Mouse (Mus musculus) monocyte, adult 2 months (primary cell): Measurements from ENCODE around the gene Fam216a.
"Not testable (repeated sequence)": the region's sequence is repeated elsewhere in the genome, so short reads cannot be mapped to it uniquely, and the experiment has no call there.

Source experiments
- DNase-seq, 2 experiments: peaks; one replicate each; pipeline ENCODE4 v3.0.0; 2022; ENCODE audit warnings: low spot score in 2 of 2, low read depth in 1 of 2

Fam216a gene

DNA sequence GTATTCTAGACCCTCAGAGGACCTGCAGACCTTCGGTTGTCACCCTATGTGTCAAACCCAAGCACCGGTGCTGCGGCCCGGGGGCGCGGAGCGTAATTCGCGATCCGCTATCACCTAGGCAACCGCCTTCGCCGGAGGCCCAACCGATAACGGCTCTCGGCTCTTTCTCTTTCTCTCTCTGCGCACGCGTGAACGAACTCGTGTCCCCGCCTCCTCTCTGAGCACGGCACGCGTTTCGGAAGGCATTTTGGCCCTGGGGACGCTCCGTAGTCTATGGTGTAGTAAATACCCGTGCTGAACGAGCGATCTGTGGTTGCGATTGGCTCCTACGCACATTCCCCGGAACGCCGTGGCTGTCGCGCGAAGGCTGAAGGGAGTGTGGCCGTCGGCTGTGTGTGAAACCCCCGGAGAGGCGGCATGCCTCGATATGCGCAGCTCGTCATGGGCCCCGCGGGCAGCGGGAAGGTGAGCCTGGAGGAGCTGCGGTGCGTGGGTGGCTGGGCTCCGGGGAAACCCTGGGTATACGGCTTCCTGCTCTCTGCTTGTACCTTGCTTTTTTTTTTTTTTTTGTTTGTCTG lies at the start of gene Fam216a:
TSS of gene Fam216a (minus strand) at position 173 of the 578 bp plus-strand sequence.
- DNase-seq, result peak; percentile 91 to 94

DNA sequence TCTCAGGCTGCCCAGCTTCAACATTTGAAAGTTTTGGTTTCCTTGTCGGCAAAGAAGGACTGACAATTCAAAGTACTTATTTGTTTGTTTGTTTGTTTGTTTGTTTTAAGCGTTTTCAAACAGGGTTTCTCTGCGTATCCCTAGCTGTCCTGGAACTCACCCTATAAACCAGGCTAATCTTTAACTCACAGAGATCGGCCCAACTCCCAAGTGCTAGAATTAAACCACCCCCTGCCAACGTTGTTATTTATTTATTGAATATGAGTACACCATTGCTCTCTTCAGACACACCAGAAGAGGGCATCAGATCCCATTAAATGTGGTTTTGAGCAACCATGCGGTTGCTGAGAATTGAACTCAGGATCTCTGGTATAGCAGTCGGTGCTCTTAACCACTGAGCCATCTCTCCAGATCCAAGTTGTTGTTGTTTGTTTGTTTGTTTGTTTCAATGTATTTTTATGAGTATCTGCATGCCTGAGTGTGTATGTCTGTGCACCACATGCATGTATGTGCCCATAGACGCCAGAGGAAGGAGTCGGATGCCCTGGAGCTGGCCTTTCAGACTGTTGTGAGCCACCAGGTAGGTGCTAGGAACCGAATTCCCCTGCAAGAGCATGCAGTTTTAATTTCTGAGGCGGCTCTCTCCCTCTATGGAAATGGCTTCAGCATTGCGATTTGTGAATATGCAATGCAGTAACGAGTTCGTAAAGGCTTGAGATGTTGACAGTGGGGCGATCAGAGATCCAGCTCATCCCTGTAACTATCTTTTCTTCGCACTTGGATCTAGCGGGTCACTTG lies 49.3 kb upstream of the Fam216a start, which contains the start of gene Anapc7:
TSS of gene Anapc7 (plus strand) at position 423 of the 798 bp plus-strand sequence.
- no peak for DNase-seq

DNA sequence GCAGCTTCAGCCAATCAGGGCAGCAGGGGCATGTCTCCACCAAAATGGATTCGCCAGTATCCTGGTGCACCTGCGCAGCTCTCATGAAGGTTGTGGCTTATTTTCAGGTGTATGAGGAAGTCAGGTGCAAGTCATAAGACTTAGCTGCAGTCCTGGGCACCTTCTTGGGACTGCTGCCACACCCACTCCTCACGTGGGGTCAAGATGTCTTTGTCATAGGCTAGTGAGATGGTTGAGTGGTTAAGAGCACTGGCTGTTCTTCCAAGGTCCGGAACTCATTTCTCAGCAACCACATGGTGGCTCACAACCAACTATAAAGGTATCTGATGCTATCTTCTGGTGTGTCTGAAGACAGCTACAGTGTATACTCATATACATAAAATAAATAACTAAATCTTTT lies 48.5 kb upstream of the Fam216a start:
- DNase-seq, result not testable (repeated sequence)

DNA sequence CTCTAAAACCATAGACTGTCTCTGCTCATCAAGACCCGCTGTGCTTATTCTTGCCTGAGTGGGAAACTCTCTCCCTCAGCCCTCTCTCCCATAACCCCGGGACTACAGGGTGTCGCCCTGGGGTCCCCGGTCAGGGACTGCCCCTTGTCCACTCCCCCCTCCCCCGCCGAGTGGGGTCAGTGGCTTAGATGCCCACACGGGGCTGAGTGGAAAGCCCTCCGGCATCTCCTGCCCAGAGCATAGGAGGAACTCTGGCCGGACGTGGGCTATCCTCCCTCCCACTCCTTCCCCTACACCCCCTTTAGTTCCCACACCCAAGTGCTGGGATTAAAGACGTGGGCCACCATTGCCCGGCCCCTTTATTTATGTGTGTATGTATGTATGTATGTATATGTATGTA lies 43.3 kb upstream of the Fam216a start:
- no peak for DNase-seq

DNA sequence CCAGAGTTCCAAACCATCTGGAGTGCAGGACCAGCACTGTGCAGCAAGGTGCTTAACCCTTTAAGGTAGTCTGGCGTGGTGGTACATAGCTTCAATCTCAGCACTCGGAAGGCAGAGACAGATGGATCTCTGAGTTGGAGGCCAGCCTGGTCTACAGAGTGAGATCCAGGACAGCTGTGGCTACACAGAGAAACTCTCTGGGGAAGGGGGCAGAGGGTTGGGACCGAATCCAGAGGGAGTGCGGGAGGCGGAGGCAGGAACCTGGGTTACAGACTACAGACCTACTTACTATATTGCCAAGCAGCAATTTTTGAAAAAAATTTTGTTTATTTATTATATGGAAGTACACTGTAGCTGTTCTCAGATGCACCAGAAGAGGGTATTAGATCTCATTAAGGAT lies 42.2 kb upstream of the Fam216a start:
- DNase-seq, result no peak

DNA sequence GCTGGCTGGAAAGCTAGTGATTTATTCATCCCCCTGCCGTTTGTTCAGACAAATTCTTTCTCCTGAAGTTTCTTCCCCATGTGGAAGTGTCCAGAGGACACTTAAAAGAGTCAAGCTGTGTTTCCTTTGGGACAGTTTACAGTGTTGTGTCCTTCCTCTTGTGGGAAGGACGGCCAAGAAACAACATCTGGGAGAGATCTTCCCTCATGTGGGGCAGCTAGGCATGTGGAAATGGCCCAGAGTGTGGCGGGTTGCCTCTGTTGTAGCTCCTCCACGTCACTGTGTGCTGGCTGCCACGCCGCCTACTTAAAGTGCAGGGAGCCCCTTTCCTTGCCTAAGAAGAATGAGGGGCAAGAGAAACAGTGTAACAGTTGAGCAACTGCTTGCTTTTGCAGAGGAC lies 40.7 kb upstream of the Fam216a start:
- no peak for DNase-seq

DNA sequence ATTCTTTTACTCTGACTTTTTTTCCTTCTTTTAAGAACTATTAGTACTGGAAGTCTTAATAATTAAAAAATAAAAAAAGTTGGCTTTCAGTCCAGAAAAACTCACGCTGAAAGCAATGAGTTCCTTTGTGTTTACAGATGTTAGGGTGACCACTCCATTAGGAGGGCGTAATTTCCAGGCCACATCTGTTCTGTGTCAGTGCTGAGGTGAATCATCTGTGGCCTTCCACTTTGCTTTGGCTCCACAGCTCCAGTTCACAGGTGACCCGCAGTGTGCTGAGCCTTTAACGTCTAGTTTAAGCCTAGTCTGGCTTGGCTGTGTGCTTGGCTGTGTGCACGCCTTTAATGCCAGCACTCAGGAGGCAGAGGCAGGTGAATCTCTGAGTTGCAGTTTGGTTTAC lies 39.7 kb upstream of the Fam216a start:
- no peak for DNase-seq

DNA sequence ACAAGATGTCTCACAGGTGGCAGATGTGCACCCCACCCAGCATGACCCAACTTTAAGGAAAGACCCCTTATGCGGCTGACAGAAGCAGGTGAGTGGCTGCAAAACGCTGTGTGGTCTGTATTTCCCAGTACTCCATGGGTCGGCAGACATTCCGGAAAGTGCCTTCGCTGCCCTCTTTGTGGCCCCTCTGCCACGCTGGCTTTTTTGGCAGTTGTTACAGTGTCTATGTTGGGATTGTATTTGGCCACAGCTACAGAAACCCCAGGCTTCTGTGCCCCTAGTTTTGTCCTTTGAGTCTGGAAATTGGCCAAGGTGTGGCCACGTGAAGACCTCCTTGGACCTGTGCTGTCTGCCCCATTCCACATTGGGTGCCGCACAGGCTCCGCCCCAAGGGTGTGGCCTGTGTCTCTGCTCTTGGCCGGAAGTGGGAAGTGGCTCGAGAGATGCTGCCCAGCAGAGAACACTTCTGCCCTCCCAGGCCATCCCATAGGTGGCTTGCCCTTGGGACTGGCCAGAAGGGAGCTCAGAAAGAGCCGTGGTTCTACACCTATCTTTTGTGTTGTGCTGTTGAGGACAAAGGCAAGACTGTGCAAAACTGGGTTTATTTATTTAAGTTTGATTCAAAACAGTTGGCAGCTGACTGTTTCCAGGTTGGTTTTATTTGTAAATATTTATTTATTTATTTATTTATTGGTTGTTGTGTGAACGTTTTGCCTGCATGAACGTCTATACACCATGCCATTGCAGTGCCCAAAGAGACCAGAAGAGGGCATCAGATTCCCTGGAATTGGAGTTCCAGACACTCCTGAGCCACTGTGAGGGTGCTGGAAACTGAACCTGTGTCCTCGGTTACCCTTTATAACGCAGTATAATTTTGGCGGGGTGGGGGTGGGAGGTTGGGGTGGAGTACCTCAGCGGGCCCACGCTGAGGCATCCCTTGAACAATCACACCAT lies 37.8 kb upstream of the Fam216a start:
- DNase-seq, result no peak

DNA sequence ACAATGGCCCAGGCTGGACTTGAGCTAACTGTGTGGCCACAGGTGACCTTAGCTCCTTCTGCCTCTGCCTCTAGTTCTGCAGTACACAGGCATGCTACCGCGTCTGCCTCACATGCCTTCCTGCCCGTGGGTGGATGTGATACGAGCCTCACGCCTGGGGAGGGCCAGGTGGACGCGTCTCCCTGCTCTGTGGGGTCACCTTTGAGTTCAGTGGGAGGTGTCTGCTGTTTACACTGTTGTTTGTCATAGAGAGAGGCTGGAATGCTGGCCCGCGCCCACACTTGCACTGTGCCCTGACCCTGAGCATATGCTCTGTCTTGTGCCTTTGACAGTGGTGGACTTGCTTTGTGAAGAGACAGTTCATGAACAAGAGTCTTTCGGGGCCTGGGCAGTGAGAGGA lies 33.4 kb upstream of the Fam216a start:
- DNase-seq, result no peak

DNA sequence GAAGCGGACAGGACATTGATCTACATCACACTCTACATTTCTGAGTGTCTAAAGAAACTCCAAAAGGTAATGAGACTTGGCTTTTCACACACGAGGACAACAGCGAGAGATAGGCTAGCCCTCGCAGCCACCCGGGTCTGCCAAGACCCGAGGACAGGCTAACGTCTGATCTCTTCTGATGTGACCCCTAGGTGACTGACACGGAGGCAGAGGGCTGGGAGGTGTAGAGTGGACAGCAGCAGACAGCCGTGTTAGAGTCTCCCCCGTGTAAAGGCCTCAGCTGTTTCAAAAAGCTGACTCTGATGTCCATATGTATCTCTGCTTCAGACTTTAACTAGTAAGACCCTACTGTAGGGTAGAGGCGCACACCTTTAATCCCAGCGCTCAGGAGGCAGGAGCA lies 31.2 kb upstream of the Fam216a start:
- no peak for DNase-seq

DNA sequence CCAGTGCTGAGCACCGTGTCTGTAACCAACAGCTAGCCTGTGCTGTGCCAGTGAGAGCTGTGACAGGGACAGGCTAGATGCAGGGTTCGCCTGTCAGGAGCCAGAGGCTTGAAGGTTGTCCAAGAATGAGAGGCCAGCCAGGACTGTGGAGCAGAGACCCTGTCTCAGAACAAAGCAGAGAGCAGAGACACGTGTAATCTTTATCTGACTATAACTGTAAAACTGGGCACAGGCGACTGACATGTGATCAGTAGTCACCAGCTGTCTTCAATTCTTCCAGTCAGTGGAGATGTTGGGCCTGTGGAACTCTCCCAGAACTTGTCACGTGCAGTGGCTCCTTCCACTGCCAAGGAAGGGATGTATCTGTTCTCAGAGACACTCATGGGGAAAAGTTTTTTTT lies 30.6 kb upstream of the Fam216a start:
- DNase-seq, result no peak

DNA sequence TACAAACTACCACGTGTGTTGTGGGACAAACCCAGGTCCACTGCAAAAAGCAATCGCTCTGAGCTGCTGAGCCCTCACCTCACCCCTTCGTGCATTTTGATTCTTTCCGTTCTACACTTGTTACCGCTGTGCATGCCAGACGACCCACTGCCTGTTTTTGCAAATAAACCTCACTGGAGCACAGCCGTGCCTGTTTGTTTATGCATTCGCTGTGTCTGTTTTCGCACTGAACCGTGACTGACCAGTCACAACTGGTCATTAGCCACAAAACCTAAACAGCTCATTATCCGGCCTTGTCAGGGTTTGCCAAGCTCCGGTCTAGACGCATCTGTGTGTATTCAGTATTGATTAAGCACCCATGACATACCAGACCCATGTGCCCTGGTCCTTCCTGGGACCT lies 30.0 kb upstream of the Fam216a start:
- no peak for DNase-seq

DNA sequence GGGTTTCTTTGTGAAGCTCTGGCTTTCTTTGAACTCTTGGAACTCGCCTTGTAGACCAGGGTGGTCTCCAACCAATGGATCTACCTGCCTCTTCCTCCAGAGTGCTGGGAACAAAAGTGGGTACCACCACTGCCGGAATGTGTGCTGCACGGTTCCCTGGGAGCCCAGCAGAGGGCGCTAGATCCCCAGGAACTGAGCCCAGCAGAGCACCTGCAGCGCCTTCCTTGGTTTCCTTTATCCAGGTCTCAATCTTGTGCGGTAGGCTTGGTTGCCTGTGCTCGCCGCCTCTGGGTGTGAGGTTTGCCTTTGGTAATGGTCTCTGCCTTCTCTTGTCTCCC lies 29.1 kb upstream of the Fam216a start:
- DNase-seq, result no peak

DNA sequence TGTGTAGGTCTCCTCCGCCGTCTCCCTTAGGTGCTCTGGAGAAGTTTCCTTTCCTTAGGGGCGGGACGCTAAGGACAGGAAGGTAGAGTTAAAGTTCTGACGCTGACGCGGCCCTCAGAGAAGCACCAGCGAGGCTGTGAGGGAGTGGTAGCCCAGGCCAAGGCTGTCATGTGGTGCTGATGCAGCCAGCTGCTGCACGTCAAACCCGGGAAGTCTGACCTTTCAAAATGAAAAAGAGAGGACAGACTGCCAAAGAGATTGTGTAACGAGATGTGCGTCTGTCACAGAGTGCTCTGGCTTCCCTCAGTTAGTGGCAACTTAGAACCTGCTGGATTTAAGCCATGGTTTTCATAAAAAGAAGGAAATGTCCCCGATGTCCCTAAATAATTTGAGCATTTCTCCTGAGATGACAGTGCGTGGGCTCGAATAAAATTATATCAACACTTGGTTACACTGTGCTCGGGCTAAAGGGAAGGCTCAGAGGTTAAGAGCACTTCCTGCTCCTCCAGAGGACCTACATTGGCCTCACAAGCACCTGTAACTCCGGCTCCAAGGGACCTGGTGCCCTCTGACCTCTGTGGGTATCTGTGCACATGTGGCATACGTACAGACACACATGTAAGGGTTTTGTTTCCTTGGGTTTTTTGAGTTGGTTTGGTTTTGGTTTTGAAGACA lies 28.6 kb upstream of the Fam216a start:
- DNase-seq, result no peak

DNA sequence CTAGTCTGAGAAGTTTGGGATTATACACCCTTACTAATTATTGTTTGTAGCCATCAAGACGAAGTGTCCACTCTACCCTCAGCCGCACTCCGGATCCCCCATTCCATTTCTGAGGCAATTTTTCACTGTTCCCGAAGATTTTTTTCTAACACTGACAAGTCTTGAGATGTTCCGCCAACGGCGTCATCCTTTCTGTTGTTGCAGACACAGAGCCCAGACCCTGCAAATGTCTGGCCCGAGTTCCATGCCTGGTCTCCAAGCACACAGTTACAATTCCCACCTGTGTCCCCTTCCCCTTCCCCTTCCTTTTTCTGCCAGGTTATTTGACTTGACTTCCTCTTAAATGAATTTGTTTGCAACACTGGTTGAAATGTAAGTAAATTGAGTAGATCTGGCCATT lies 27.7 kb upstream of the Fam216a start:
- no peak for DNase-seq

DNA sequence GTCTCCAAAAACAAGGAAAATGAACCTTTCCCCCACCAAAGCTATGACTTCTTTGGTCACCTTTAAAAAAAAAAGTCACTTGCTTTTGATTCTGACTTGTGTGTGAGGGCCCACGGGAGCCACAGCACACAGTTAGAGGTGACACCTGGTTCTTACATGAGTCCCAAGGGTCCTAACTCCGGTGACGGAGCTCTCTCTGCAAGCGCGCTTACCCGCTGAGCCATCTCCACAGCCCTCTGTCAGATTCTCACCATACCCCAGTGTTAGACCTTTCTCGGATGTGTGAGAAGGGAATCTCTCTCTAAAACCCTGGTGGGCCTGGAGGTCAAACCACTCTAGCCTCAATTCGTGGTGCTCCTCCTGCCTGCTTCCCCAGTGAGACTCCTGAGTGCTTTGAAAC lies 25.3 kb upstream of the Fam216a start:
- no peak for DNase-seq

DNA sequence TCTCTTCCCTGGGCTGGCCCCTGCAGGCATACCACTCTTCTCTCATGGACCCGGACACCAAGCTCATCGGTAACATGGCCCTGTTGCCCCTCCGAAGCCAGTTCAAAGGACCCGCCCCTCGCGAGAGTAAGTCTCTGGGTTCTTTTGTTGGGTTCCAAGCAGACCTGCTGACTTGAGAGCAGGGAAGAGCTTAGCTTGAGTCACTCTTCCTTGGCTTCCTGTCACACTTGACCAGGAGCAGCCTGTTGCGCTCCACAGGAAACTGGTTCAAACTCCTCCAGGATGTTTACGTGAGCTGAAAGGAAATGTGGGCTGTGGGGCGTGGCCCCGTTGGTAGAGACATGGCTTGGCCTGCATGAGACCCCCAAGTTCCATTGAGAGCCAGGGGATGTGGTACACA lies 24.6 kb upstream of the Fam216a start:
- no peak for DNase-seq

DNA sequence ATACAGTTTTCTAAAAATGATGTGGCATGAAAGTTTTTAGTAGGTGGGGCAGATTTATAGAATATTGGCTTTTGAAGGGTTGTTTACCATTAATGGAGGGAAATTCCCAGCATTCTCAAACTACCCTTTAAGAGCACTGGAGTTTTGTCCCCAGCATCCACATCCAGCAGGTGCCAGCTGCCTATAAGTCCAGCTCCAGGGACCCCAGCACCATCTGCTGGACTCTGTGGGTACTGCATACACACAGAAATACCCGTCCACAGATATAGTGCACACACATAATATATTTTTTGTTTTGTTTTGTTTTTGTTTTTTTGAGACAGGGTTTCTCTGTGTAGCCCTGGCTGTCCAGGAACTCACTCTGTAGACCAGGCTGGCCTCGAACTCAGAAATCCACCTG lies 21.7 kb upstream of the Fam216a start:
- DNase-seq, result peak in 1 of 2 experiments; percentile 68

DNA sequence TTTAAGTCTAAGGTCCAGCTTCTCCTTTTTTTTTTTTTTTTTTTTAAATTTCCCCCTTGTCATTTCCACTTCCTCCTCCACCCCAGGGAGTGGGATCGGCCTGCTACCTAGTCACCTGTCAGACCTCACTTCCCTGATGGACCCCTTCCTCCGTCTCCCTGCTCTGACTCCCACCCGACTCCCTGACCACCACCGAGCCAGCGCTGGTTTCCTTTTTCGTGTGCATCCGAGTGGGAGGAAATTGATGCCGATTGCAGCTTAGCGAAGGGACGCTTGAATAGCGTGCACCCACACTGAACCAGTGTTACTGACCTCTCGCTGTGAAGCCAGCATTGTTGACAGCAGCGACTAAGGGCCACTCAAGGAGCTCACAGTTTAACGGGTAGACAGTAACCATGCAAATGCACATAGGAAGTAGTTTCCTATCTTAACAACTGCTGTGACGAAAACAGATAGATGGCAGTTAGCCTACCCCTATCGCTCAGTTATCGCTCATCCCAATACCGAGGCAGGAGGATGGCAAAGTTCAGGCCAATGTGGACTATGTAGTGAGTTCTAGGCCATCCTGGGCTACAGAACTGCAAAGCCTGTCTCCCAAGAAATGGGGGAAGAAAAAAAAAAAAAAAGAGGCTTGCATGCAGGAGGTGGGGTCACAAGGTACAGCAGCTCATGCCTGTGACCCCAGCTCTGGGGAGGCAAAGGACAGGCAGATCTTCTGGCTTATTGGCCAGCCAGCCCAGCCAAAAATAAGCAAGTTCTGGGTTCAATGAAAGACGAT lies 20.3 kb upstream of the Fam216a start:
- peak in 1 of 2 experiments; percentile 25 for DNase-seq

DNA sequence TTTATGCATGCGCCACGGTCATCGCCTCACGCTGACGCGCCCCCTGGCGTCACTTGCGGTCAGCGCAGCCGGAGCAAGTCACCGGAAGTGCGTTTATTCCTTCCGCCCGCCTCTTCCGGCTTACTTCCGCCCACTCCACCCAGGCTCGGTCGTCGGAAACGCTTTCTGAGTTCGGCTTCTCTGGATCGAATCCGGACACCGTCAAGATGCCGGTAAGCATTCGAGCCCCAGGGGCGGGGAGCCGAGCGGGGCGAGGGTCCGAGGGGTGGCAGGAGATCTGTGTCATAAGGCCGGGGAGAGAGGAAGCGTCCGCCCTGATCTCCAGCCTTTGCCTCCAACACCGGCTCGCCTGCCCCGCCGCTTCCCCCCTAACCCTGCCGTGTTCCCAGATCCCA lies 19.6 kb upstream of the Fam216a start, which contains the start of gene Arpc3:
TSS of gene Arpc3 (plus strand) at position 93 of the 395 bp plus-strand sequence.
- peak; percentile 69 to 87 for DNase-seq
